ENCODE assay signal across 19 mouse cellular contexts in the genomic region with DNA sequence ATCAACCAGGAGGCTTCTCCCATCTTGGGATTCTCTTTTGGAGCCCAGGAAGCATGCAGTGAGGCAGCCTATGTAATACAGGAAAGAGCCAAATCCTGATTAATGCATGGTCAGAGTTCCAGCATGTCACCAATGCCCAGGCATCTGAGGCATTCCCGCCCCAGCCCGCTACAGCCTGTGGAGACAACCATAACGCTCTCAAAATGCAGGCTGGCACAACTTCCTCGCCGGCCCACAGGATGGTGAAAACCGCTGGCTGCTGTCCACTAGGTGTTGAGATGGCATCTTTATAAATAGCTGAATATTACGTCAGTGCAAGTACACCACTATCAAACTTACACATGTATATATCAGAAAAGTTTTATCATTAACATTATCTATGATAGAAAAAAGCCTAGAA. TPM values are rescaled to one million over a fixed set of nuclear protein-coding genes. Genes with fewer than 3 reads are reported as not detected.
DNase-seq lines count a peak whose midpoint lies in the region; ATAC-seq and TF ChIP-seq lines count a peak whose summit lies in the region.
"Had no signal": no experiment of that assay in that cellular context is flagged by ENCODE, and none has a peak within 500 bp of the region (broad histone marks: within the 10 kb centered on the region; RNA-seq: fewer than 3 reads in every experiment).

No protein-coding gene starts in this region.

- H3K36me3 ChIP-seq in heart, postnatal 0 days (replicated peaks; ENCODE audit: control insufficient read depth, insufficient read depth, low read length) = no peaks in the 10 kb centered on the region
- peaks cover 4% of the 10 kb centered on the region; the same call in 1 of the 2 replicates for H3K36me3 ChIP-seq in forebrain, embryonic 13.5 days (ENCODE audit: poor library complexity, severe bottlenecking)
- H3K36me3 ChIP-seq: hindbrain, embryonic 13.5 days had no signal

- no peak overlapping the region for H3K9ac ChIP-seq in heart, postnatal 0 days (replicated peaks; ENCODE audit: low read depth, low read length)
- no peak overlapping the region for H3K9ac ChIP-seq in forebrain, embryonic 13.5 days
- H3K9ac ChIP-seq: forebrain, embryonic 12.5 days; hindbrain, embryonic 13.5 days; liver, embryonic 13.5 days had no signal

- no peaks in the 10 kb centered on the region for H3K27me3 ChIP-seq in heart, postnatal 0 days (ENCODE audit: control insufficient read depth, insufficient read depth, low read length)
- H3K27me3 ChIP-seq in forebrain, embryonic 13.5 days = no peaks in the 10 kb centered on the region
- H3K27me3 ChIP-seq: forebrain, embryonic 12.5 days; hindbrain, embryonic 13.5 days; liver, embryonic 13.5 days had no signal

- 27% methylated on average over 7 of the region's 7 CpGs for WGBS in heart, postnatal 0 days
- 91% methylated on average over 7 of the region's 7 CpGs for WGBS in forebrain, embryonic 13.5 days

- H3K4me1 ChIP-seq in heart, postnatal 0 days (ENCODE audit: control insufficient read depth, insufficient read depth) = peaks cover 34% of the 10 kb centered on the region
- H3K4me1 ChIP-seq in forebrain, embryonic 13.5 days = peaks cover 27% of the 10 kb centered on the region

- no peak overlapping the region for H3K4me3 ChIP-seq in heart, postnatal 0 days (ENCODE audit: low read depth, low read length)
- H3K4me3 ChIP-seq in forebrain, embryonic 13.5 days = no peak overlapping the region
- H3K4me3 ChIP-seq: forebrain, embryonic 12.5 days; heart, adult 2 months; hindbrain, embryonic 13.5 days; liver, embryonic 13.5 days had no signal

- TF ChIP-seq EP300 in heart, postnatal 0 days (IDR thresholded peaks at IDR 0.05; ENCODE audit: low read depth) = no peak

- intact Hi-C loops in heart, postnatal 25 days (cut with DNase I) = no loop called here

- peak; percentile 23 to 35 for DNase-seq in cerebellum, postnatal 25 days
- DNase-seq in cerebellum, adult 11-12 months = no peak
- no peak for DNase-seq in heart, postnatal 0 days (ENCODE audit: low spot score)
- no peak for DNase-seq in heart, postnatal 25 days (ENCODE audit: low spot score)
- DNase-seq in 416B (ENCODE audit: low read depth) = peak; percentile 68
- DNase-seq: B cell, adult 2 months; cerebellum, postnatal 36 days; liver, embryonic 13.5 days; retina, postnatal 1 day; right cerebral cortex, postnatal 4 days; thymus, postnatal 36 days had no signal

- TF ChIP-seq CTCF in heart, postnatal 0 days (IDR thresholded peaks at IDR 0.05; ENCODE audit: low read depth) = no peak

- no peaks in the 10 kb centered on the region for H3K9me3 ChIP-seq in heart, postnatal 0 days (replicated peaks; ENCODE audit: control insufficient read depth, low read length)
- no peaks in the 10 kb centered on the region for H3K9me3 ChIP-seq in forebrain, embryonic 13.5 days (replicated peaks)
- H3K9me3 ChIP-seq: forebrain, embryonic 12.5 days; hindbrain, embryonic 13.5 days; liver, embryonic 13.5 days had no signal

- peak overlapping the region; percentile 51; the same call in 1 of the 2 replicates for H3K27ac ChIP-seq in heart, postnatal 0 days (ENCODE audit: low read depth)
- no peak overlapping the region for H3K27ac ChIP-seq in forebrain, embryonic 13.5 days
- H3K27ac ChIP-seq: forebrain, embryonic 12.5 days; heart, adult 2 months; hindbrain, embryonic 13.5 days; liver, embryonic 13.5 days had no signal

- no peak overlapping the region for H3K4me2 ChIP-seq in heart, postnatal 0 days (ENCODE audit: low read depth, low read length)
- H3K4me2 ChIP-seq in forebrain, embryonic 13.5 days = no peak overlapping the region
- H3K4me2 ChIP-seq: forebrain, embryonic 12.5 days; hindbrain, embryonic 13.5 days; liver, embryonic 13.5 days had no signal

- ATAC-seq in heart, postnatal 0 days (ENCODE audit: insufficient read depth, low read depth) = peak; percentile 53
- 0 out of 4 replicates have a peak, but pooled peaks have one; percentile 18 to 44 for ATAC-seq in hematopoietic stem cell, adult 5-6 weeks (replicated peaks in 1 of 2; ENCODE audit: insufficient read depth in 1 of 2, low FRiP score in 2 of 2, low TSS enrichment in 1 of 2, low read depth in 1 of 2, poor library complexity in 2 of 2, severe bottlenecking in 2 of 2)
- no peak for ATAC-seq in forebrain, embryonic 13.5 days
- ATAC-seq: activated CD4-positive, CD25-positive, alpha-beta regulatory T cell, adult 4 months; intestine, embryonic 16.5 days; midbrain, embryonic 16.5 days had no signal

RNA-seq across cellular contexts. Expression of a gene that starts 13.5 kb away (rescaled TPM):
- 64.2 and 67.1 TPM in 2 replicates for total RNA-seq in heart, postnatal 0 days (2014; rRNA removed; ENCODE audit: low replicate concordance)
- polyA plus RNA-seq in heart, postnatal 0 days (2015; fragmentation: Nextera tagmentation; extraction: Ambion mirVana) = 33.9 and 34.4 TPM in 2 replicates
- total RNA-seq in heart, postnatal 25 days (2021) = 10 to 100 TPM; 56.0 to 58.2 TPM
- total RNA-seq in hematopoietic stem cell, adult 5-6 weeks (2017) = 58.8 and 60.6 TPM in 2 replicates
- polyA plus RNA-seq in forebrain, embryonic 13.5 days (2015; fragmentation: Nextera tagmentation; extraction: Ambion mirVana) = 63.3 and 70.1 TPM in 2 replicates

Comparison
In these comparisons a context has a peak if more than half of its experiments do, and no peak if none do; other contexts are left out.
1. DNase-seq: peak in cerebellum, postnatal 25 days (2 of 2) and 416B (single experiment); none in cerebellum, adult 11-12 months (single experiment), heart, postnatal 0 days (single experiment) and heart, postnatal 25 days (single experiment).